Mouse (Mus musculus): ENCODE data around the gene Ncoa5. TPM values are rescaled to one million over a fixed set of nuclear protein-coding genes. Genes with fewer than 3 reads are reported as not detected.

The Ncoa5 gene
- polyA plus RNA-seq, 1 experiment: 31.2 TPM

GRCm38 (mm10) chr2:165014935-165015334 lies 19.7 kb downstream of the Ncoa5 start:
- H3K36me3 ChIP-seq (ENCODE audit: control insufficient read depth, insufficient read depth): peaks cover 59% of the 10 kb centered on the region
- H3K4me3 ChIP-seq (ENCODE audit: insufficient read depth, poor library complexity, severe bottlenecking): no peak overlapping the region
- no peak overlapping the region for H3ac ChIP-seq (ENCODE audit: control insufficient read depth, insufficient read length, low read depth)
- H3K27me3 ChIP-seq (ENCODE audit: control insufficient read depth, insufficient read depth, insufficient read length): no peaks in the 10 kb centered on the region
- H3K79me2 ChIP-seq (ENCODE audit: control insufficient read depth, insufficient read depth): peaks cover 75% of the 10 kb centered on the region
- peaks cover 44% of the 10 kb centered on the region for H3K79me3 ChIP-seq (ENCODE audit: low read depth)
- no peak for TF ChIP-seq MAX (IDR thresholded peaks at IDR 0.05)
- TF ChIP-seq MYOG (IDR thresholded peaks at IDR 0.05; ENCODE audit: control insufficient read depth, extremely low read depth, insufficient read length): no peak
- TF ChIP-seq CEBPB (IDR thresholded peaks at IDR 0.05; ENCODE audit: low read depth): no peak
- no peak for TF ChIP-seq CTCF (IDR thresholded peaks at IDR 0.05; ENCODE audit: control insufficient read depth, insufficient read depth, insufficient read length)

GRCm38 (mm10) chr2:165010351-165010750 lies 24.3 kb downstream of the Ncoa5 start:
- H3K36me3 ChIP-seq (ENCODE audit: control insufficient read depth, insufficient read depth): peaks cover 81% of the 10 kb centered on the region
- H3K79me3 ChIP-seq (ENCODE audit: low read depth): peaks cover 21% of the 10 kb centered on the region
- H3K4me3 ChIP-seq (ENCODE audit: insufficient read depth, poor library complexity, severe bottlenecking): no peak overlapping the region
- peaks cover 29% of the 10 kb centered on the region for H3K79me2 ChIP-seq (ENCODE audit: control insufficient read depth, insufficient read depth)
- TF ChIP-seq USF1 (IDR thresholded peaks at IDR 0.05; ENCODE audit: low read depth) (no peak), MAX (IDR thresholded peaks at IDR 0.05) (no peak), MYOD1 (IDR thresholded peaks at IDR 0.05; ENCODE audit: control insufficient read depth, insufficient read length, low read depth) (no peak), FOSL1 (IDR thresholded peaks at IDR 0.05; ENCODE audit: insufficient read depth, low read length, poor library complexity, severe bottlenecking) (no peak), CEBPB (IDR thresholded peaks at IDR 0.05; ENCODE audit: low read depth) (no peak), MYOG (IDR thresholded peaks at IDR 0.05; ENCODE audit: control insufficient read depth, extremely low read depth, insufficient read length) (no peak), CTCF (IDR thresholded peaks at IDR 0.05; ENCODE audit: control insufficient read depth, insufficient read depth, insufficient read length) (no peak)
- H3K27me3 ChIP-seq (ENCODE audit: control insufficient read depth, insufficient read depth, insufficient read length): no peaks in the 10 kb centered on the region
- H3ac ChIP-seq (ENCODE audit: control insufficient read depth, insufficient read length, low read depth): no peak overlapping the region

- Histone ChIP-seq H3ac (ENCODE audit: control insufficient read depth, insufficient read length, low read depth) (no peak overlapping the region), H3K79me2 (ENCODE audit: control insufficient read depth, insufficient read depth) (peaks cover 22% of the 10 kb centered on the region), H3K27me3 (ENCODE audit: control insufficient read depth, insufficient read depth, insufficient read length) (no peaks in the 10 kb centered on the region), H3K79me3 (ENCODE audit: low read depth) (peaks cover 14% of the 10 kb centered on the region), H3K4me3 (ENCODE audit: insufficient read depth, poor library complexity, severe bottlenecking) (no peak overlapping the region), H3K36me3 (ENCODE audit: control insufficient read depth, insufficient read depth) (peaks cover 88% of the 10 kb centered on the region)
- no peak for TF ChIP-seq FOSL1 (IDR thresholded peaks at IDR 0.05; ENCODE audit: insufficient read depth, low read length, poor library complexity, severe bottlenecking)
- TF ChIP-seq CEBPB (IDR thresholded peaks at IDR 0.05; ENCODE audit: low read depth): no peak
- TF ChIP-seq MYOD1 (IDR thresholded peaks at IDR 0.05; ENCODE audit: control insufficient read depth, insufficient read length, low read depth): no peak
- TF ChIP-seq MYOG (IDR thresholded peaks at IDR 0.05; ENCODE audit: control insufficient read depth, extremely low read depth, insufficient read length): no peak
- TF ChIP-seq USF1 (IDR thresholded peaks at IDR 0.05; ENCODE audit: low read depth): no peak
- no peak for TF ChIP-seq CTCF (IDR thresholded peaks at IDR 0.05; ENCODE audit: control insufficient read depth, insufficient read depth, insufficient read length)
Observed at GRCm38 (mm10) chr2:165009581-165009980, 25.1 kb downstream of the Ncoa5 start.

GRCm38 (mm10) chr2:165009161-165009560 lies 25.5 kb downstream of the Ncoa5 start:
- TF ChIP-seq USF1 (IDR thresholded peaks at IDR 0.05; ENCODE audit: low read depth): no peak
- no peak for TF ChIP-seq MAX (IDR thresholded peaks at IDR 0.05)
- TF ChIP-seq MYOD1 (IDR thresholded peaks at IDR 0.05; ENCODE audit: control insufficient read depth, insufficient read length, low read depth): no peak
- TF ChIP-seq CTCF (IDR thresholded peaks at IDR 0.05; ENCODE audit: control insufficient read depth, insufficient read depth, insufficient read length): no peak
- no peak for TF ChIP-seq MYOG (IDR thresholded peaks at IDR 0.05; ENCODE audit: control insufficient read depth, extremely low read depth, insufficient read length)
- TF ChIP-seq CEBPB (IDR thresholded peaks at IDR 0.05; ENCODE audit: low read depth): no peak
- no peak for TF ChIP-seq FOSL1 (IDR thresholded peaks at IDR 0.05; ENCODE audit: insufficient read depth, low read length, poor library complexity, severe bottlenecking)
- H3K79me2 ChIP-seq (ENCODE audit: control insufficient read depth, insufficient read depth): peaks cover 17% of the 10 kb centered on the region
- no peaks in the 10 kb centered on the region for H3K27me3 ChIP-seq (ENCODE audit: control insufficient read depth, insufficient read depth, insufficient read length)
- peaks cover 12% of the 10 kb centered on the region for H3K79me3 ChIP-seq (ENCODE audit: low read depth)
- H3K36me3 ChIP-seq (ENCODE audit: control insufficient read depth, insufficient read depth): peaks cover 89% of the 10 kb centered on the region
- H3ac ChIP-seq (ENCODE audit: control insufficient read depth, insufficient read length, low read depth): no peak overlapping the region
- no peak overlapping the region for H3K4me3 ChIP-seq (ENCODE audit: insufficient read depth, poor library complexity, severe bottlenecking)

- TF ChIP-seq FOSL1 (IDR thresholded peaks at IDR 0.05; ENCODE audit: insufficient read depth, low read length, poor library complexity, severe bottlenecking): no peak
- TF ChIP-seq CEBPB (IDR thresholded peaks at IDR 0.05; ENCODE audit: low read depth): no peak
- no peak for TF ChIP-seq USF1 (IDR thresholded peaks at IDR 0.05; ENCODE audit: low read depth)
- TF ChIP-seq MYOD1 (IDR thresholded peaks at IDR 0.05; ENCODE audit: control insufficient read depth, insufficient read length, low read depth): no peak
- no peak for TF ChIP-seq MAX (IDR thresholded peaks at IDR 0.05)
- no peak for TF ChIP-seq MYOG (IDR thresholded peaks at IDR 0.05; ENCODE audit: control insufficient read depth, extremely low read depth, insufficient read length)
- no peak for TF ChIP-seq CTCF (IDR thresholded peaks at IDR 0.05; ENCODE audit: control insufficient read depth, insufficient read depth, insufficient read length)
- Histone ChIP-seq H3ac (ENCODE audit: control insufficient read depth, insufficient read length, low read depth) (no peak overlapping the region), H3K4me3 (ENCODE audit: insufficient read depth, poor library complexity, severe bottlenecking) (no peak overlapping the region), H3K79me3 (ENCODE audit: low read depth) (peaks cover 2% of the 10 kb centered on the region), H3K36me3 (ENCODE audit: control insufficient read depth, insufficient read depth) (peaks cover 99% of the 10 kb centered on the region), H3K27me3 (ENCODE audit: control insufficient read depth, insufficient read depth, insufficient read length) (no peaks in the 10 kb centered on the region), H3K79me2 (ENCODE audit: control insufficient read depth, insufficient read depth) (peaks cover 6% of the 10 kb centered on the region)
Observed at GRCm38 (mm10) chr2:165007986-165008385, 26.7 kb downstream of the Ncoa5 start.

GRCm38 (mm10) chr2:165006813-165007212 lies 27.9 kb downstream of the Ncoa5 start:
- Histone ChIP-seq H3K36me3 (ENCODE audit: control insufficient read depth, insufficient read depth) (peaks cover 100% of the 10 kb centered on the region), H3K27me3 (ENCODE audit: control insufficient read depth, insufficient read depth, insufficient read length) (no peaks in the 10 kb centered on the region), H3K79me3 (ENCODE audit: low read depth) (no peaks in the 10 kb centered on the region), H3K4me3 (ENCODE audit: insufficient read depth, poor library complexity, severe bottlenecking) (no peak overlapping the region), H3K79me2 (ENCODE audit: control insufficient read depth, insufficient read depth) (no peaks in the 10 kb centered on the region), H3ac (ENCODE audit: control insufficient read depth, insufficient read length, low read depth) (no peak overlapping the region)
- TF ChIP-seq MAX (IDR thresholded peaks at IDR 0.05): no peak
- TF ChIP-seq MYOD1 (IDR thresholded peaks at IDR 0.05; ENCODE audit: control insufficient read depth, insufficient read length, low read depth): no peak
- TF ChIP-seq FOSL1 (IDR thresholded peaks at IDR 0.05; ENCODE audit: insufficient read depth, low read length, poor library complexity, severe bottlenecking): no peak
- no peak for TF ChIP-seq MYOG (IDR thresholded peaks at IDR 0.05; ENCODE audit: control insufficient read depth, extremely low read depth, insufficient read length)
- no peak for TF ChIP-seq USF1 (IDR thresholded peaks at IDR 0.05; ENCODE audit: low read depth)

Measured in C2C12 (cell line).